Mouse (Mus musculus): ENCODE measurements around the gene Ptprk.

DNA sequence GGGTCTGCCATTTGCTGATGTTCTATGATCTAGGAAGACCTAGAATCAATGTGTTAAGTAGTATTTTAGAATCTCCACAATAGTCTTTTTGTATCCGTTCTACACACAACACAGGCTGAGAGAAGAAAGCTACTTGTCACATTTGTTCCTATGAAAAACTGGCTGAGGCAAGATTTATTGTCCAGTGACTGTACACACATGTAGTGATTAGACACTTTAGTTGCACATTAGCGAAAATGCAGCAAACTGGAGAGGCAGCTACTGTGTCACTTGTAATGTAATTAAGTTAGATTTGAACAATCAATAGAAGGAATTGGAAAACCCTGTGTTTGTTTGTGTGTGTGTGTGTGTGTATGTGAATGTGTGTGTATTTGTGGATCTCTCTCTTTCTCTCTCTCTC, 8.6 kb downstream of the Ptprk start:
- TF ChIP-seq POLR2A (IDR thresholded peaks at IDR 0.05; ENCODE audit: borderline replicate concordance, insufficient read depth, low read length): no peak
- no peak for TF ChIP-seq CTCF (IDR thresholded peaks at IDR 0.05; ENCODE audit: borderline replicate concordance, insufficient read depth, low read depth, low read length)

Data from cerebellum, adult 2 months (tissue).